Mouse (Mus musculus) right cerebral cortex, postnatal 4 days (tissue): Measurements from ENCODE around the gene Col5a2.

Experiments used
- DNase-seq: peaks from one replicate; pipeline ENCODE4 v3.0.0-alpha.2; 2022

Gene Col5a2

DNA sequence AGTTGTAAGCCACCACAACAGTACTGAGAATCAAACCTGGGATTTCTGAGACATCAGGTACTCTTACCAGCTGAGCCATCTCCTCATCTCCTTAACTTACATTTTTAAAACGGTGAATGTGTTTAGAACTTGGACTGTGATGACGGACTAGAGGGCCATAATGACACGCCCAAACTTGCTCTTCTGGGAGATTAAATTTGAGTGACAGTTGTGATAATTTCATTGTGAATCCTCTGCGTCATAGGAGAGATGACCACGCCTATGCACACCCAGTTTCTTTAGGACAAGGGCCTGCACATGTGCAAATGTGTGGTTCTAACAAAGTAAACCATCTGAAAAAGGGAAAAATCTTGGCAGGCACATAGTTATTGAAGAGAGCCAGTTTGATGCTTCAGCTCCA, 79.2 kb downstream of the Col5a2 start:
- no peak for DNase-seq

DNA sequence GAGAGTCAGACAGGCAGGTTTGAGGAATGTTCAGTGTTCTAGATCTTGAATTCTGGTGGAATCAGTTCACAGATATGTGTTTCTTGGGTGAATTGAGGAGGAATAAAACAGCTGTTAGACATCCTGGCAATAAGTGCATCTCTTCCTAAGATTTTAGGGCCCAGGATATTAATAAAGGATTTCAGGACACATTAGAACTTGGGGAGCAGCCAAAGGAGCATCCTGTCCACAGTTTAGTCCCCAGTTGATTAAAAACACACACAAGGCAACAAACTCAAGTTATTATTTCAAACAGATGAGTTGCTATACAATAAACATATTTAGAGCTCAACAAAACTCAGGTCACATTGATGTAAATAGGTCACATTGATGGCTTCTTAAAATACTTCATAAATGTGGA, 82.5 kb downstream of the Col5a2 start:
- DNase-seq: no peak

DNA sequence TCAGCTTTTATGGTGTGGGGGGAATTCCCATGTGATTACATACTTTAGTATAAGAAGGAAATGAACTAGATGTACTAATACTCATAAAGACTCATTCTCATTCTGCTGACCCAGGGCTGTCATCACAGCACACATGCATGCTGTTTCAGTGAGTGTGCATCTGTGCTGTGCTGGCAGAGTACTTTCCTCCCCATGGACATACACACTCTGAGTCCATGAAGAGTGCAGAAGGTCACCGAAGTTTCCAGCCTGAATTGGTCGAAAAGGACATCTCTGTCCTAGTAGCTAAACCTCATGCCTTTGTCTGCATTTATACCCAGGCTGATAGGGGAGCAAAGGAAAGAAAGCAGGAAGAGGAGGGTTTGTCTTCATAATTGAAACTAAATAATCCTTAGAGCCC, 83.2 kb downstream of the Col5a2 start:
- no peak for DNase-seq

DNA sequence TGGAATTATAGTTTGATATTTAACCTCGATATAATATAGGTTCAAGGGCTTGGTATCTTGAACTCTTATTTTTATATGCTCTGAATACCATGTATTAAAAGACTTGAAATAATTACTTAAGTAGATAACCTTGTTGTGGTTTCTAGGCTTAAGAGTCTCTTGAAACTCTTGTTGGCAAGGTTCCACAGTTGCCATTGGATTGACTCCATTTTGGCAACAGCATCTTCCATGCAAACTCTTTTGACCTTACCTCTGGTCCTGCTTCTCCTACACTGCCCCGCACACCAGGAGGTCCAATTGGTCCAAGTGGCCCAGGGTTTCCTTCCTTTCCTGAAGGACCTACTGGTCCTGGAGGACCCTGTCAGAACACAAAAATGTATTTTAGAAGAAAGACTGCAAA, 121.2 kb downstream of the Col5a2 start:
- no peak for DNase-seq

DNA sequence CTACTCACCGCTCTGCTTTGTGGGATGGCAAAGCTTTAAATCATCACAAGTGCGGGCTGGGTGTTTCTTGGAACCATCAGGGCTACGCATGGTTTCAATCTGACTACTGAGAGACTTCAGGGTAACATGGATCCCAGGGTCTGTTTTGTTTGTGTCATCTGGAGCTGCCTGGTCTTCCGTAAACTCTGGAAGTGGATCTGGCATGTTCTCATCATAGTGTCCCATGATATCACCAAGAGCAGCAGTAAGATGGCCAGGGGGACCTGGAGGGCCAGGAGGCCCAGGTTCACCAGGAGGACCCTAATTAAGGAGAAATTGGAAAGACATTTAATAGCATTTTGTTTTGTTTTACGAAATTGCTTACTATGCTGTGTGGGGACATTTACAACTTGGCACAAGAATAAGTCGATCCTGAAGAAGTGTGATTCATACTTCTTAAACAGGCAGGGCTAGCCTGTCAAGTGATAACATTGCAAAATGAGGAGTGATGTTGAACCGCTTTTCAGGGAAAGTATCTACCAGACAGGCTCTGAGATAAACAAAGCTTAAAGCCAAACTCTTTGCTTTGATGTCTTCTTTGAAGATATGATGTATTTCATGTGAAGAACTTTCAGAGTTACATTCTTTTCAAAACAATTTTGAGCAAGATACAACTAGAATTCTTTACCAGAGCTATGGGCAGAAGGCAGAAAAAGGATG, 122.9 kb downstream of the Col5a2 start:
- DNase-seq: no peak

DNA sequence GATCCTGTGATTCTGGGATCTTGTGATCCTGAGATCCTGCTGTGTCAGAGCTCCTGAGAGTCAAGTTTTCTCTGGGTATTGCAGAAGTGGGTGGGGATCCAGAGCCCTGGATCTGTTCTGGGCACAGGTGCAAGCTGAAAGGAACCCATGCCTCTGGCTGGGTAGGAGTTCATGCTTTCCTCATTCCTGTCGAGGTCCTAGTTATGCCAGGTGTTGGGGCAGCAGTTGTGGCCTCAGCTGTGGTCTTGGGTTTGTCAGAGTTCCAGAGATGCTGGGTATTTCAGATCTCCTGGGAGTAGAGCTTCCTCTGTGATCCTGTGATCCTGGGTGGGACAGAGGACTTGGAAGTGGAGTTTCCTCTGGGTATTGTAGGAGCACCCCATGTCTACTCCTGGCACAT, 137.7 kb downstream of the Col5a2 start:
- DNase-seq: no peak

DNA sequence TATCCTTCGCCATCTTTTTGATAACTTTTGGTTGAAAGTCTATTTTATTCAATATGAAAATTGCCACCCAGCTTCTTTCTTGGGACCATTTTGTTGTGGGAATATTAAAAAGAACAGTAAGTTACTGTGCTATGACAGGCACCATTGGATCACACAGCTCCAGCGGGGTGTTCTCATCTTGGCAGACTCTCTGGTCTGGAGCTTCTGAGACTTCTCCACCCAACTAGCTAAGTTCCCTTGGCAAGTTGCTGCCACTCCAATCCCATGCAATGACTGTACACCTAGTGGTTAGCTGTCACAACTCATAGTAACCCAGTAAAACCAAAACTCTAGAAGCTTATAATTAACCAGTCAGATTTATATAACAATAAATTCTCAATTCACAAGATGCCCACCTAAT, 139.8 kb downstream of the Col5a2 start:
- no peak for DNase-seq

DNA sequence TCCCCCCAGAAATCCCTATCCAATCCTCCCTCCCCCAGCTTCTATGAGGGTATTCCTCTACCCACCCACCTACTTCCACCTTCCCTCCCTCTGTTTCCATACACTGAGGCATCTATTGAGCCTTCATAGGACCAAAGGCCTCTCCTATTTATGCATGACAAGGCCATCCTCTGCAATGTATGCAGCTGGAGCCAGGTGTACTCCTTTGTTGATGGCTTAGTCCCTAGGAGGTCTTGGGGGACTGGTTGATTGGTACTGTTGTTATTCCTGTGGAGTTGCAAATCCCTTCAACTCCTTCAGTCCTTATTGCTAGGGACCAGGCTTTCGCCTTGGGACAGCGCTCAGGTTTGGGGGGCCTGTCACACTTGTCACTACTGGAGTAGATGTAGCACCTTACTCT, 143.4 kb downstream of the Col5a2 start:
- DNase-seq: no peak

DNA sequence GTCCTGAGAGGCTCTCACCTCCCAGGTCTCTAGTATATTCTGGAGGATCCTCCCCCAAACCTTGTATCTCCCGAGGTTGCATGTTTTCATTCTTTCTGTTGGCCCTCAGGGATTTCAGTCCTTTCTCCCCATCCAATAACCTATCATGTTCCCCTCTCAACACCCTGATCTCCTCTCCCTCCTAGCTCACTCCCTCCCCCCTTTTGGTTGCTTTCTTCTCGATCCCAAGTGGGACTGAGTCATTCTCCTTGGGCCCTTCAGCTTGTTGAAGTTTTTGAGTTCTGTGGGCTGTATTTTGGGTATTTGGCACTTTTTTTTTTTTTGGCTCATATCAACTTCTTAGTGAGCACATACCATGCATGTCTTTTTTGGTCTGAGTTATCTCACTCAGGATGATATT, 143.9 kb downstream of the Col5a2 start:
- DNase-seq: no peak

DNA sequence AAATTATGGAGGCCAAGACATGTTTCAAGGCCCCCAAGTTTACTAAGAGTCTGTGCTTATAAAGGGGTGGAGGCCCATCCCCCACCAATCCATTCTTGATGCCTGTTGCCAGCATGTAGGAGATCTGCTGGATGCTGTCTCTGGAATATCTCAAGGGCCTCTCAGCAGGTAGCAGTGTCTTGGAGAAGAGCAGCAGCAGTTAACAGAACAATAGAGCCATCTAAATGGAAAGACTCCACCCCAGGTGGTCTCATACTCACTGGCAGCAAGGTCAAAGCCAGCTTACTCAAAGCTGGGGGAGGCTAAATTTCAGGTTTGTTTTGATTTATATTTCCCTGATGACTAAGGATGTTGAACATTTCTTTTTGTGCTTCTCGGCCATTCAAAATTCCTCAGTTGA, 145.1 kb downstream of the Col5a2 start:
- DNase-seq: no peak

DNA sequence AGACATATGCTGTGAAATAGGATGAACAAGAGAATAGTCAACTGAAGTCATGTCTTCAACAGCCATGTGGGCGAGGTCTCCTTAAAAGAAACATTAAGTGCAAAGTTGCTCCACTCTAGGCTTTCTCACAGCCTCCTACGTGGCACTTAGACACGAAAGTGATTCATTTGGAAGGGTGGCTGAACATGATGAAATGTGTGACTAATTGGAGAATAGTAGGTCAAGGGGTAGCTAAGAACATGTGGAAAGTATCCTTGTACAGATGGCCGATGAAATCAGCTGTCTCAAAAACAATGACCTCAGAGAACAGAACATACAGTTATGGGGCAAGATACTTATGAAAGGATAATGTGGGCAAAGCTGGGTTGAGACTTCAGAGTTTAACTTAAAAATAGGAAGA, 147.1 kb downstream of the Col5a2 start:
- DNase-seq: no peak

DNA sequence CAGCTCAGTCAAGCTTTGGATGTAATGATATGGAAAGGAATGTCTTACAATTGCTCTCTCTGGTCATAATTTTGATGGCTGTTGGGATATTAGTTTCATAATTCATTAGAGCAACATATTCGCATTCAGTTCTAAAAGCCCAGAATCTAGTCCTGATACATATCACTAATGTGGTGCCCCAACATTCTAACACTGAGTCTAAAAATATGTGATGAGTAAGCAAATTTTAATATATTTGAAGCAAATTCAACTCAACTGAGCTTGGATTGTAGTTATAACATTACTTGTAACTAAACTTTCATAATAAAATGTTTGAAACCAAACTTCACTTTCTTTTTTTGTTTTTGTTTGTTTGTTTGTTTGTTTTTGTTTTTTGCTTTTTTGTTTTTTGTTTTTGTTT, 173.9 kb downstream of the Col5a2 start:
- DNase-seq: no peak
